Mouse (Mus musculus) gastrocnemius, postnatal 4 days (tissue): ENCODE results near the gene Naa60. TPM values are rescaled to one million over a fixed set of nuclear protein-coding genes. Genes with fewer than 3 reads are reported as not detected.
"Not testable (repeated sequence)": the region's sequence is repeated elsewhere in the genome, so short reads cannot be mapped to it uniquely, and the experiment has no call there.

Source experiments
- DNase-seq, 2 experiments: peaks; one replicate each; pipeline ENCODE4 v3.0.0; 2021 to 2022; ENCODE audit warnings: low spot score in 2 of 2, mixed read lengths in 2 of 2
- long read RNA-seq, 2 experiments: library from polyadenylated mRNA; stranded (forward); transcript quantifications; one replicate each; pipeline ENCODE4 v2.0.0; 2021
- total RNA-seq, 2 experiments: library from RNA; stranded (reverse); gene quantifications; 2 replicates each; pipeline ENCODE4 v1.2.3; 2021

Naa60 gene
- total RNA-seq: 10 to 100 TPM; 37.3 to 43.1 TPM
- long read RNA-seq, experiment 1, transcript Naa60-212 (7 exons, 2,424 nt): major isoform, 17 of 34 reads
- long read RNA-seq, experiment 1, partial matches to known transcripts: 5 of 34 reads
- long read RNA-seq, experiment 1, other reads (novel, unspliced or antisense): 11 of 34 reads
- long read RNA-seq, experiment 2, transcript Naa60-212 (7 exons, 2,424 nt): major isoform, 16 of 39 reads
- long read RNA-seq, experiment 2, partial matches to known transcripts: 3 of 39 reads
- long read RNA-seq, experiment 2, other reads (novel, unspliced or antisense): 19 of 39 reads

DNA sequence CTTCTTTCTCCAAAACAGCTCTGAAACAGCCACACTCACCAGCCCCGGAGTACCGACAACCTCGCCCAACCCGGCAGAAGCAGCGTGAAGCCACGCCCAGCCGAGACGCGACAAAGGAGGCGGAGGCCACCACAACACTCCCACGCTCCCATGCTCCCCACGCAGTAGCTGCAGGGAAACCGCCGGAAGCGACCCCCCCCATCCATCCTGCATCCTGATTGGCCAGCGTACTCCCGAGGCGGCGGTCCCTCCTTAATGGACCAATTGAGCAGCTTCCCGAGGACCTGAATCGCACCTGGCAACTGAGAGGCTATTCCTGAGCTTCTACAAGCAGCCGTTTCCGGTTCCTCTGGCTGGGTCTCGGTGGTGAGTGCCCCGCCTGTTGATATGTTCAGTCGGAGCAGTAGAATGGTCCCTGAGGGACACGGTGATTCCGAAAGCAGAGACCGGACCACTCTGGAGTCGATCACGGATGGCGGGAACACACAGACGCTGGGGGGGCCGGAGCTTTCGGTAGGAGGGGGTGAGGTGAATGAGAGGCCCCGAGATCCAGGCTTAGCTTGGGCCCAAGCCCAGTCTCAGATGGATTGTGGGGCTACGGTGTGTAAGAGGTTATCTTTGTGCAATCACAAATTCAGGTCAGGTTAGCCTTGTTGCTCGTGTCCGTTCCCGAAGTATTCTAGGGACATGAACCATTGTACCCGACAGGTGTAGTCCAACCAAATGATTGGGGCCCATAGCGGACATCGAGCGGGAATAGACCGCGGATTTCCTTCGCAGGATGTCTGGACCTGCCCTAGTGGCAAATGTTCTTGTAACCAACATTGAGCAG is at the start of gene Naa60:
Gene Naa60, plus strand, starts transcription at position 160 of the 832 bp plus-strand sequence.
- peak; percentile 73 to 85 for DNase-seq

GRCm38 (mm10) chr16:3828021-3828420 is 44.2 kb upstream of the Naa60 start:
- no peak for DNase-seq

- DNase-seq: no peak
Observed at GRCm38 (mm10) chr16:3829727-3830126, 42.4 kb upstream of the Naa60 start.

GRCm38 (mm10) chr16:3830588-3831109 is 41.5 kb upstream of the Naa60 start, which contains the start of gene Olfr15:
Olfr15 (plus strand) TSS chr16:3830878.
- DNase-seq: no peak

- DNase-seq: no peak
Observed at GRCm38 (mm10) chr16:3835461-3835860, 36.7 kb upstream of the Naa60 start.

GRCm38 (mm10) chr16:3839157-3839885 is 32.9 kb upstream of the Naa60 start:
- no peak for DNase-seq

- no peak for DNase-seq
Observed at GRCm38 (mm10) chr16:3842989-3843388, 29.2 kb upstream of the Naa60 start.

- no peak for DNase-seq
Observed at GRCm38 (mm10) chr16:3843796-3844195, 28.4 kb upstream of the Naa60 start.

DNA sequence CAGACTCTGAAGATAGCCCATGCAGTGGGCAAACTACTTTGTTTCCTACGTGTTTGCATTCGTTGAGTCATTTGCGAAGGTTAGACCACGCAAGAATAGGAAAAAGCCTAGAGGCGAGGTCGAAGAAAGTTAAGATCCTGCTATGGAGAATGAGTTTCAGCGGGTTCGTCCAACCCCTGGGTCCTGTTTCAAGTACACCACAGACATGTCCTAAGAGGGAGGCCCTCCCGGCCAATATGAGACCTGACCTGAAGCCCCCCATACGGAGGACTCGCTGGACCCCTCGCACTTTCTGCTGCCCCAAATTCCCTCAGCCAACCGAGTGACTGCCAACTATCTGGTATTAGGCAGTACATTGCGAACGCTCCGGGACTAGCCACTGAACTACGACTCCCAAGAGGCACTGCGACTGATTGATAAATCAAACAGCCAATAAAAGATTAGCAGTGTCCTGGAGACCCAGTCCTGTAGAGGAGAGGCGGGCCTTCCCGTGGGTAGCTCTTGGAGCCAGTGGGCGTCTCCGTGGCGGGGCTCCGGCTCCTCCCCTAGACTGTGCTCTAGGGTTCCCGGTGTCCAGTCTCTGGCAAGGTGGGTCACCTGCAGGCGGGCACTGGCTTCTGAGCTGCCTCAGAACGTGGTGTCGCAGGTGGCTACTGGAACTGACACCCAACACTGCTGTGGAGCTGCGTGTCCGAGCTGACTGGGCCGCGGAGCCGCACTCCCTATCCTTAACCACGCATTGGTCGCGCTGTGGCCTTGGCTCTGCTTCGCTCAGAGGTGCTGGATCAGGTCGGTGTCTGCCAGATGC is 25.3 kb upstream of the Naa60 start, which contains the start of gene Zfp174:
Gene Zfp174, plus strand, starts transcription at position 558 of the 808 bp plus-strand sequence.
- DNase-seq: peak; percentile 80 to 90

DNA sequence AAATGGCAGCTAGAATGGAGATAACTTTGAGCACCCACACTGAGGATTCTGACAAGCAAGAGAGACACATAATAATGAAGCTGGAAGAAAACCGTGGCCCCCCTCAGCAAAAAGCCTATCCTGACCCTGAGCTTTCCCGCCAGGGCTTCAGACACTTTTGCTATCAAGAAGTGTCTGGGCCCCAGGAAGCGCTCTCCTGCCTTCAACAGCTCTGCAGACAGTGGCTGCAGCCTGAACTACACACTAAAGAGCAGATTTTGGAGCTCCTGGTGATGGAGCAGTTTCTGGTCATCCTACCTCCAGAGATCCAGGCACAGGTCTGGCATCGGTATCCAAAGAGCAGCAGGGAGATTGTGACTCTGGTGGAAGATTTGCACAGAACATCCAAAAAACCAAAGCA is 24.3 kb upstream of the Naa60 start:
- DNase-seq: no peak

GRCm38 (mm10) chr16:3848416-3848815 is 23.8 kb upstream of the Naa60 start:
- DNase-seq: no peak

DNA sequence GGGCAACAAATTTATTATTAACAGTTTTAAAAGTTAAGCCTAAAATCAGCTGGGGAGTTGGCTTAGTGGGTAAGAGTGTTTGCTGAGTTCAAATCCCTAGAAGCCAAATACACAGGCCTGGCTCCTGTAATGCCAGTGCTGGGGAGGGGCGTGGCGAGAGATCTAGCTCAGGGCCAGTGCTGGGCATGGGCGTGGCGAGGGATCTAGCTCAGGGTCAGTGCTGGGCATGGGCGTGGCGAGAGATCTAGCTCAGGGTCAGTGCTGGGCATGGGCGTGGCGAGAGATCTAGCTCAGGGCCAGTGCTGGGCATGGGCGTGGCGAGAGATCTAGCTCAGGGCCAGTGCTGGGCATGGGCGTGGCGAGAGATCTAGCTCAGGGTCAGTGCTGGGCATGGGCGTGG is 20.9 kb upstream of the Naa60 start:
- DNase-seq: not testable (repeated sequence)

DNA sequence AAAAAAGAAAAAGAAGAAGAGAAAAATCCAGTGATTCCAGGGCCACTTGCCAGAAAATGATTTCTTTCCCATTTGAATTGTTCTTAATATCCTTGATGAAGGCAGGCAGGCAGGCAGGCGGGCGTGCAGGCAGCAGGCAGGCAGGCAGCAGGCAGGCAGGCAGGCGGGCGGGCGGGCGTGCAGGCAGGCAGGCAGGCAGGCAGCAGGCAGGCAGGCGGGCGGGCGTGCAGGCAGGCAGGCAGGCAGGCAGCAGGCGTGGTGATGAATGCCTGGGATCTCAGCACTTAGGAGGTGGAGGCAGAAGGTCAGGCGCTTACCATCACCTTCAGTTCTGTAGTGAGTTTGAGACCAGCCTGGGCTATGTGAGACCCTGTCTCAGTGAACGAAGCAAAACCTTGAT is 19.6 kb upstream of the Naa60 start:
- DNase-seq: no peak

GRCm38 (mm10) chr16:3854437-3855182 is 17.6 kb upstream of the Naa60 start:
- DNase-seq: no peak

- no peak for DNase-seq
Observed at GRCm38 (mm10) chr16:3855776-3856175, 16.4 kb upstream of the Naa60 start.

GRCm38 (mm10) chr16:3859254-3859653 is 12.9 kb upstream of the Naa60 start:
- no peak for DNase-seq

DNA sequence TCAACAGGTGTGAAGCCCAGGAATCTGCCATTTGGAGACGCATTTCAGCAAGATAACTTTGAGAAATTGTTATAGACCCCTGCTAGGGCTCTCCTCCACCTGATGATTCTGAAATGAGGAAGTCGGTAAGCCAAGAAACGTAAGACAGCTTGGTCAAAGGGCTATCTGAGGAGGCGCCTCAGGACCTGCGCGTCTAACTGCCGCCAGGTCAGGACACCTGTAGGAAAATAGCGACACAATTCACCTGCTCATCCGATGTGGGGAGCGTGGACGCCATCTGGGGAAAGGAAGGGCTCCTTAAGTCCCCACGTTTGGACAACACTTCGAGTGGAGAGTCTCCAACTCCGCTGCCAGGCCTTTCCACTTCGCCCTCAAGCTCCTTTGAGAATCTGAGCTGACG is 360 bp upstream of the Naa60 start:
- DNase-seq: no peak

GRCm38 (mm10) chr16:3876346-3876745 is 4.2 kb downstream of the Naa60 start:
- DNase-seq: no peak

GRCm38 (mm10) chr16:3884201-3885064 is 12.3 kb downstream of the Naa60 start, which contains the start of the genes Zfp597 and Gm20695:
Zfp597 (minus strand) TSS chr16:3884561.
Gm20695 (plus strand) TSS chr16:3884648.
- DNase-seq: peak; percentile 90 to 95
